Mouse (Mus musculus) limb, embryonic 11.5 days (tissue): ENCODE data around the gene Ddx39. TPM values are rescaled to one million over a fixed set of nuclear protein-coding genes. Genes with fewer than 3 reads are reported as not detected.

Experiments used
- ATAC-seq: fragments of 200-750 bp; cut with Nextera tagmentation; 2 replicates; pipeline ENCODE4 v1.8.0; 2017; ENCODE audit warnings: low read depth; ENCODE audit not compliant: insufficient number of reproducible peaks, low FRiP score, low TSS enrichment
- DNase-seq: peaks from one replicate; pipeline ENCODE4 v3.0.0-alpha.2; 2015; ENCODE audit warnings: low spot score
- H3K27ac ChIP-seq: fragments of 300-500 bp; sonication (generic); replicated peaks from 2 replicates; pipeline ENCODE4 v1.5.1; 2014; ENCODE audit warnings: low read depth, mild to moderate bottlenecking, low read length
- H3K27me3 ChIP-seq: fragments of 300-500 bp; sonication (generic); 2 replicates; pipeline ENCODE4 v1.6.1; 2014; ENCODE audit warnings: mild to moderate bottlenecking, low read length, mixed read lengths; ENCODE audit not compliant: control insufficient read depth, insufficient read depth
- H3K36me3 ChIP-seq: fragments of 300-500 bp; sonication (generic); 2 replicates; pipeline ENCODE4 v1.6.1; 2014; ENCODE audit warnings: mild to moderate bottlenecking, low read length, moderate library complexity, mixed read lengths; ENCODE audit not compliant: control insufficient read depth, insufficient read depth
- H3K4me1 ChIP-seq: fragments of 300-500 bp; sonication (generic); 2 replicates; pipeline ENCODE4 v1.6.1; 2014; ENCODE audit warnings: low read length, mixed read lengths; ENCODE audit not compliant: control insufficient read depth, insufficient read depth
- H3K4me2 ChIP-seq: fragments of 300-500 bp; sonication (generic); 2 replicates; pipeline ENCODE4 v1.6.1; 2014; ENCODE audit warnings: low read depth, mild to moderate bottlenecking, moderate library complexity; ENCODE audit not compliant: severe bottlenecking
- H3K4me3 ChIP-seq: fragments of 300-500 bp; sonication (generic); 2 replicates; pipeline ENCODE4 v1.5.1; 2014; ENCODE audit warnings: low read depth, low read length
- H3K9ac ChIP-seq: fragments of 300-500 bp; sonication (generic); 2 replicates; pipeline ENCODE4 v1.6.1; 2014; ENCODE audit warnings: mild to moderate bottlenecking, low read length
- H3K9me3 ChIP-seq: fragments of 300-500 bp; sonication (generic); 2 replicates; pipeline ENCODE4 v1.6.1; 2016; ENCODE audit warnings: low read length; ENCODE audit not compliant: control insufficient read depth
- WGBS: fragments of 180-500 bp; shearing (Covaris S2); extraction: QIAGEN DNeasy Blood & Tissue Kit; methylation state at CpG from one replicate; pipeline ENCODE4 v1.1.7; 2014; 5-methylcytosine and 5-hydroxymethylcytosine counted together
- polyA plus RNA-seq: library from polyadenylated mRNA; unstranded; fragments of >200 nt; fragmentation: Nextera tagmentation; extraction: Ambion mirVana; gene quantifications from 2 replicates; pipeline ENCODE4 v1.2.1, GENCODE M21; 2014

Gene Ddx39
- polyA plus RNA-seq, 1 experiment from 2014 or later: 215 TPM

GRCm38 (mm10) chr8:83723447-83724083 is 8.6 kb downstream of the Ddx39 start:
- no peak for DNase-seq
- Histone ChIP-seq H3K27me3 (no peaks in the 10 kb centered on the region), H3K36me3 (peaks cover 45% of the 10 kb centered on the region)

GRCm38 (mm10) chr8:83724697-83725482 is 9.9 kb downstream of the Ddx39 start:
- no peak overlapping the region for H3K4me2 ChIP-seq
- no peaks in the 10 kb centered on the region for H3K9me3 ChIP-seq
- H3K27me3 ChIP-seq: no peaks in the 10 kb centered on the region
- peaks cover 44% of the 10 kb centered on the region for H3K36me3 ChIP-seq
- no peak overlapping the region for H3K27ac ChIP-seq
- DNase-seq (peak; percentile 84), ATAC-seq (0 out of 2 replicates have a peak, but pooled peaks have one; percentile 29)
- H3K9ac ChIP-seq: no peak overlapping the region
- 53% methylated on average over 15 of the region's 15 CpGs for WGBS
- H3K4me3 ChIP-seq: no peak overlapping the region
- H3K4me1 ChIP-seq: no peaks in the 10 kb centered on the region

More at GRCm38 (mm10) chr8:83723447-83724083, 8.6 kb downstream of the Ddx39 start:
- Histone ChIP-seq H3K4me2 (no peak overlapping the region), H3K9me3 (no peaks in the 10 kb centered on the region), H3K4me1 (no peaks in the 10 kb centered on the region), H3K27ac (no peak overlapping the region), H3K4me3 (no peak overlapping the region), H3K9ac (no peak overlapping the region)
- no peak for ATAC-seq
- 84% methylated on average over 11 of the region's 11 CpGs for WGBS

GRCm38 (mm10) chr8:83725521-83726102 is 10.6 kb downstream of the Ddx39 start:
- Histone ChIP-seq H3K9me3 (no peaks in the 10 kb centered on the region), H3K27ac (no peak overlapping the region), H3K4me2 (no peak overlapping the region), H3K4me1 (no peaks in the 10 kb centered on the region), H3K4me3 (no peak overlapping the region), H3K36me3 (peaks cover 37% of the 10 kb centered on the region), H3K9ac (no peak overlapping the region), H3K27me3 (no peaks in the 10 kb centered on the region)
- ATAC-seq: no peak
- 93% methylated on average over 8 of the region's 8 CpGs for WGBS
- no peak for DNase-seq

DNA sequence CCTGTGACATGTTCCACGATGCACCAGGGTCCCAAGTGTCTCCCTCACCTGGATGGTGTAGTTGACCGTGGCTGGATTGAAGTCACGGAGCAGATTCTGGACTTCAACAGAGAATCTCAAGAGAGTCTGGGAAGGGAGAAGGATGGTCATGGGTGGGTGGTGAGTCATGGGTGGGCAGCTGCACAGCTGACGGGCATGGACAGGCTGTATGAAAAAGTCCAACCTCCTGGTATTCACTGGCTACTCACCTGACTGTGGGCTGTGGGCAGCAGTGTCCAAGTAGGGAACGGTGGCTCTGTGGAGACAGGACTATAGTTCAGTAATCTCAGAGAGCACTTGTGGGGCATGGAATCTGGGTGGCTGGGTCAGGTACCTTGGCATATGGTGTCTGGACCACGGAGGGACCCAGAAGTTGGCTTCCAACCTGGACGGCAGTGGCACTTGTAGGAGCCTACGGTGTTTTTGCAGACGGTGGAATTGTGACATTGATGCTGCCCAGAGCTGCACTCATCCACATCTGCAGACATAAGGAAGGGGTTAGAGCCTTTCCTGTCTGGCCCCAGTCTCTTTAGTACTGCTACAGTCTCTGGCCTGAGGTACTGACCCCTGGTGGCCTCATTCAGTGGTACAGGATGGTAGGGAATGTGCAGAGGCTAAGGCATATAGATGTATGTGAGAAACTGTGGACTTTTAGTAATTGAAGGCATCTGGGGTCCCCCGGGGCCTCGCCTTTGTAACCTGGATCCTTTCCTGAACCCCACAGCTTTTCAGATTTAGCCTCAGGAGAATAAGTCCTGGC is 14.2 kb downstream of the Ddx39 start:
- no peak overlapping the region for H3K4me3 ChIP-seq
- no peaks in the 10 kb centered on the region for H3K4me1 ChIP-seq
- no peaks in the 10 kb centered on the region for H3K27me3 ChIP-seq
- H3K9ac ChIP-seq: no peak overlapping the region
- DNase-seq (peak; percentile 76), ATAC-seq (peak; percentile 36; the same call in 1 of the 2 replicates)
- WGBS: 68% methylated on average over 11 of the region's 11 CpGs
- H3K4me2 ChIP-seq: no peak overlapping the region
- 0 out of 2 replicates have a peak overlapping the region, but pooled peaks have one; percentile 39 for H3K27ac ChIP-seq
- no peaks in the 10 kb centered on the region for H3K9me3 ChIP-seq
- peaks cover 10% of the 10 kb centered on the region for H3K36me3 ChIP-seq

DNA sequence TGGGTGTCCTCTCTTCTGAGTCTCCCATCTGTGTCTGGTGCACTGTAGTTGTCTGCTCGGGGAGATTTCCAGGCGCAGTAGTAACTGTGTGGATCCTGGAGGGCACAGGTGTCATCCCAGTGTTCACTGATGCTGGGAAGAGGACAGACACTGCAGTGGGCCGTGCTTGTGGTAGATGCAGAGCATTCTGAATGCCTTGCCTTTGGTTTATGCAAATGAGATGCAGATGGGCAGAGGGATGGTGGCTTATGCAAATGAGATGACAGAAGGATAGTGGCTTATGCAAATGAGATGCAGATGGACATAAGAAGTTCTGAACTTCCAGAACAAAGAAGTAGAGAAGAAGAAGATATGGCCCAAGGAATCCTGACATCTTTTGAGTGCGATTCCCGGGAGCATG is 16.9 kb downstream of the Ddx39 start:
- Histone ChIP-seq H3K9me3 (no peaks in the 10 kb centered on the region), H3K27ac (no peak overlapping the region), H3K27me3 (no peaks in the 10 kb centered on the region), H3K36me3 (no peaks in the 10 kb centered on the region), H3K4me3 (no peak overlapping the region), H3K4me2 (no peak overlapping the region), H3K4me1 (no peaks in the 10 kb centered on the region), H3K9ac (no peak overlapping the region)
- DNase-seq: no peak
- no peak for ATAC-seq
- WGBS: 75% methylated on average over 5 of the region's 5 CpGs

GRCm38 (mm10) chr8:83732919-83733318 is 17.9 kb downstream of the Ddx39 start:
- H3K9ac ChIP-seq: no peak overlapping the region
- 86% methylated on average over 6 of the region's 6 CpGs for WGBS
- no peaks in the 10 kb centered on the region for H3K9me3 ChIP-seq
- H3K4me1 ChIP-seq: peaks cover 3% of the 10 kb centered on the region
- H3K4me3 ChIP-seq: no peak overlapping the region
- H3K4me2 ChIP-seq: no peak overlapping the region
- no peak for DNase-seq
- no peak for ATAC-seq
- no peaks in the 10 kb centered on the region for H3K27me3 ChIP-seq
- no peaks in the 10 kb centered on the region for H3K36me3 ChIP-seq
- no peak overlapping the region for H3K27ac ChIP-seq

- Histone ChIP-seq H3K9me3 (no peaks in the 10 kb centered on the region), H3K36me3 (no peaks in the 10 kb centered on the region), H3K4me3 (no peak overlapping the region), H3K27ac (no peak overlapping the region), H3K4me2 (no peak overlapping the region), H3K9ac (no peak overlapping the region), H3K27me3 (no peaks in the 10 kb centered on the region), H3K4me1 (peaks cover 21% of the 10 kb centered on the region)
- WGBS: 94% methylated on average over 4 of the region's 4 CpGs
- no peak for DNase-seq
- ATAC-seq: no peak
Measured at GRCm38 (mm10) chr8:83736681-83737080, 21.7 kb downstream of the Ddx39 start.

GRCm38 (mm10) chr8:83737346-83737745 is 22.4 kb downstream of the Ddx39 start:
- Histone ChIP-seq H3K27me3 (no peaks in the 10 kb centered on the region), H3K9me3 (no peaks in the 10 kb centered on the region), H3K4me2 (no peak overlapping the region), H3K36me3 (no peaks in the 10 kb centered on the region), H3K4me1 (peaks cover 21% of the 10 kb centered on the region), H3K27ac (no peak overlapping the region), H3K4me3 (no peak overlapping the region), H3K9ac (no peak overlapping the region)
- DNase-seq (no peak), ATAC-seq (no peak)
- WGBS: 84% methylated on average over 4 of the region's 4 CpGs
